Mouse (Mus musculus) megakaryocyte, embryonic 14.5 days (primary cell): Measurements from ENCODE around the gene Ifrd2.

Experiments used
- FLI1 ChIP-seq: IDR thresholded peaks from 2 replicates; pipeline ENCODE4 v1.6.1; 2012; ENCODE audit warnings: low read length, inconsistent platforms, mixed read lengths
- GATA1 ChIP-seq: IDR thresholded peaks from 3 replicates; pipeline ENCODE4 v1.6.1; 2012; ENCODE audit warnings: mixed read lengths, low read length, inconsistent platforms, borderline replicate concordance

DNA sequence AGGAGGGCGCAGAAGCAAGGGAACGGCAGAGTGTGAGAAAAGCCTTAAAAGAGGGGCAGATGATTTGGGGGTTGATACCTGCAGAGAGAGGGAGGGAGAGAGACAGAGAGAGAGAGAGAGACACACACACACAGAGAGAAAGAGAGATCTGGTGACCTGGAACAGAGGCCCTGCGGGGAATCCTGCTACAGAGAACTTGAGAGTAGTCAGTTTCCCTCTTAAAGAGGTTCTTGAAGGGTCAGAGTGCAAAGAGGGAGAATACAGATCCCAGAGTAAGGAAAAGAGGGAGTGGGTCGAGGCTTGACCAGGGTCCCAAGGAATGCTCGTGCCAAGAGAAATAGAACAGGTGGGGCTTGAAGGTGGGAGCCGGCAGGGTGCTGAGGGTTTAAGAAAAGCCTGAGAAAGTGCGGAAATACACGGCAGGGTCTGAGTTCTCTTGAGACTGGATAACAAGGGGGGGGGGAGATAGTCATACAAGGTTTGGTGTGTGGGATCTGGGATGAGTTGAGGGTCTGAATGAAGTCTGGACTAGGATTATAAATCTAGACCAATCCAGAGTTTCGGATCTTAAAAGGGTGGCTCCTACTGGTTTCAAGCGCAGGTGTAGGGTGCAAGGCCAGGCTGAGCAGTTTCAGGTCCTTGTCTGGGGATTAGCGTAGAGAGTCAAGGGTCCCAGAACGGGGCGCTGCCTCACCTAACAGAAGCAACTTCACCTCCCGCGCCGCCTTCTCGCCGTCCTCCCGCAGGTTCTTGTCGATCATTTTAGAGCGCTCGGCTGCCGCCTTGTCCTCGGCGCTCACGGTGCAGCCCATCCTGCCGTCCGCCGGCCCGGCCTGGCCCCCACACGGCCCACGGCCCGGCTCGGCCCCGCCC, 47.2 kb downstream of the Ifrd2 start:
- no peak for TF ChIP-seq FLI1
- no peak for TF ChIP-seq GATA1
